Mouse (Mus musculus) lung, embryonic 16.5 days (tissue): ENCODE results near the gene Slc44a1. TPM values are rescaled to one million over a fixed set of nuclear protein-coding genes. Genes with fewer than 3 reads are reported as not detected.

ENCODE experiments used
- ATAC-seq: fragments of 200-750 bp; cut with Nextera tagmentation; 2 replicates; pipeline ENCODE4 v1.8.0; 2017; ENCODE audit warnings: low read depth, mild to moderate bottlenecking, moderate library complexity
- H3K27ac ChIP-seq: fragments of 300-500 bp; sonication (generic); 2 replicates; pipeline ENCODE4 v1.5.1; 2014; ENCODE audit warnings: mild to moderate bottlenecking, control low read depth, low read length
- H3K27me3 ChIP-seq: fragments of 300-500 bp; sonication (generic); 2 replicates; pipeline ENCODE4 v1.6.1; 2014; ENCODE audit warnings: low read depth, low read length, mixed read lengths; ENCODE audit not compliant: control insufficient read depth, insufficient read depth
- H3K36me3 ChIP-seq: fragments of 300-500 bp; sonication (generic); 2 replicates; pipeline ENCODE4 v1.6.1; 2014; ENCODE audit warnings: low read length; ENCODE audit not compliant: control insufficient read depth, insufficient read depth
- H3K4me1 ChIP-seq: fragments of 300-500 bp; sonication (generic); replicated peaks from 2 replicates; pipeline ENCODE4 v1.6.1; 2014; ENCODE audit warnings: low read length, mixed read lengths; ENCODE audit not compliant: control insufficient read depth, insufficient read depth
- H3K4me2 ChIP-seq: fragments of 300-500 bp; sonication (generic); 2 replicates; pipeline ENCODE4 v1.6.1; 2014; ENCODE audit warnings: low read depth, low read length, control low read depth
- H3K4me3 ChIP-seq: fragments of 300-500 bp; sonication (generic); 2 replicates; pipeline ENCODE4 v1.5.1; 2014; ENCODE audit warnings: mild to moderate bottlenecking, low read length, control low read depth
- H3K9ac ChIP-seq: fragments of 300-500 bp; sonication (generic); 2 replicates; pipeline ENCODE4 v1.6.1; 2014; ENCODE audit warnings: low read length, control low read depth
- H3K9me3 ChIP-seq: fragments of 300-500 bp; sonication (generic); 2 replicates; pipeline ENCODE4 v1.6.1; 2016; ENCODE audit warnings: low read length; ENCODE audit not compliant: control insufficient read depth
- WGBS: fragments of 180-500 bp; shearing (Covaris S2); extraction: QIAGEN DNeasy Blood & Tissue Kit; methylation state at CpG from one replicate; pipeline ENCODE4 v1.1.7; 2014; 5-methylcytosine and 5-hydroxymethylcytosine counted together
- polyA plus RNA-seq: library from polyadenylated mRNA; unstranded; fragments of >200 nt; fragmentation: Nextera tagmentation; extraction: Ambion mirVana; gene quantifications from 2 replicates; pipeline ENCODE4 v1.2.1, GENCODE M21; 2015

Slc44a1 gene
- polyA plus RNA-seq, 1 experiment from 2014 or later, result 24.5 TPM

GRCm38 (mm10) chr4:53621490-53621889 lies 181.3 kb downstream of the Slc44a1 start:
- Histone ChIP-seq H3K4me2 (no peak overlapping the region), H3K9ac (no peak overlapping the region), H3K9me3 (no peaks in the 10 kb centered on the region), H3K27me3 (no peaks in the 10 kb centered on the region), H3K4me1 (0 out of 2 replicates have a peak, but pooled peaks cover 2% of the 10 kb centered on the region), H3K36me3 (no peaks in the 10 kb centered on the region), H3K27ac (no peak overlapping the region), H3K4me3 (no peak overlapping the region)
- ATAC-seq, result no peak
- WGBS, result 25% methylated on average over 5 of the region's 5 CpGs

GRCm38 (mm10) chr4:53623711-53624110 lies 183.5 kb downstream of the Slc44a1 start:
- Histone ChIP-seq H3K4me2 (no peak overlapping the region), H3K27me3 (no peaks in the 10 kb centered on the region), H3K4me1 (no peaks in the 10 kb centered on the region), H3K9me3 (no peaks in the 10 kb centered on the region), H3K9ac (no peak overlapping the region), H3K4me3 (no peak overlapping the region), H3K36me3 (no peaks in the 10 kb centered on the region), H3K27ac (no peak overlapping the region)
- WGBS, result 87% methylated on average over 1 of the region's 1 CpGs
- ATAC-seq, result no peak

- Histone ChIP-seq H3K9me3 (no peaks in the 10 kb centered on the region), H3K27ac (no peak overlapping the region), H3K4me1 (no peaks in the 10 kb centered on the region), H3K9ac (no peak overlapping the region), H3K4me3 (no peak overlapping the region), H3K4me2 (no peak overlapping the region), H3K36me3 (no peaks in the 10 kb centered on the region), H3K27me3 (no peaks in the 10 kb centered on the region)
- peak; percentile 37 for ATAC-seq
- 38% methylated on average over 4 of the region's 4 CpGs for WGBS
Measured at GRCm38 (mm10) chr4:53624816-53625215, 184.6 kb downstream of the Slc44a1 start.

GRCm38 (mm10) chr4:53625263-53625662 lies 185.1 kb downstream of the Slc44a1 start:
- WGBS, result 72% methylated on average over 3 of the region's 3 CpGs
- Histone ChIP-seq H3K9ac (no peak overlapping the region), H3K9me3 (no peaks in the 10 kb centered on the region), H3K4me1 (no peaks in the 10 kb centered on the region), H3K4me2 (no peak overlapping the region), H3K27ac (no peak overlapping the region), H3K4me3 (no peak overlapping the region), H3K27me3 (no peaks in the 10 kb centered on the region), H3K36me3 (no peaks in the 10 kb centered on the region)
- no peak for ATAC-seq

GRCm38 (mm10) chr4:53628924-53629323 lies 188.7 kb downstream of the Slc44a1 start:
- Histone ChIP-seq H3K27ac (no peak overlapping the region), H3K9me3 (no peaks in the 10 kb centered on the region), H3K27me3 (no peaks in the 10 kb centered on the region; the same call in 1 of the 2 replicates), H3K4me2 (no peak overlapping the region), H3K4me1 (no peaks in the 10 kb centered on the region), H3K36me3 (no peaks in the 10 kb centered on the region), H3K4me3 (no peak overlapping the region), H3K9ac (no peak overlapping the region)
- ATAC-seq, result no peak; the same call in 1 of the 2 replicates
- WGBS, result 40% methylated on average over 4 of the region's 4 CpGs

- no peak overlapping the region for H3K27ac ChIP-seq
Measured at GRCm38 (mm10) chr4:53630963-53631315, 190.7 kb downstream of the Slc44a1 start.

GRCm38 (mm10) chr4:53631316-53632010 lies 191.2 kb downstream of the Slc44a1 start, which contains the start of gene Fsd1l:
Gene Fsd1l, plus strand, starts transcription at chr4:53631471.
- peak; percentile 85 for ATAC-seq
- H3K4me2 ChIP-seq, result peak within 1 kb of the TSS; percentile 80
- H3K36me3 ChIP-seq, result no peaks in the 10 kb centered on the region
- peak within 1 kb of the TSS; percentile 87 for H3K9ac ChIP-seq
- no peaks in the 10 kb centered on the region for H3K9me3 ChIP-seq
- H3K4me3 ChIP-seq, result peak within 1 kb of the TSS; percentile 83
- H3K27me3 ChIP-seq, result no peaks in the 10 kb centered on the region; the same call in 1 of the 2 replicates
- peak within 1 kb of the TSS; percentile 40 for H3K27ac ChIP-seq
- 0% methylated on average over 84 of the region's 88 CpGs for WGBS
- H3K4me1 ChIP-seq, result no peaks in the 10 kb centered on the region

More at GRCm38 (mm10) chr4:53630963-53631315, 190.7 kb downstream of the Slc44a1 start:
- H3K4me1 ChIP-seq, result no peaks in the 10 kb centered on the region
- H3K36me3 ChIP-seq, result no peaks in the 10 kb centered on the region
- 9% methylated on average over 12 of the region's 12 CpGs for WGBS
- H3K4me3 ChIP-seq, result peak overlapping the region; percentile 83
- no peaks in the 10 kb centered on the region for H3K9me3 ChIP-seq
- no peak for ATAC-seq
- H3K9ac ChIP-seq, result peak overlapping the region; percentile 87
- no peaks in the 10 kb centered on the region; the same call in 1 of the 2 replicates for H3K27me3 ChIP-seq
- peak overlapping the region; percentile 80 for H3K4me2 ChIP-seq

- peak; percentile 42; the same call in 1 of the 2 replicates for ATAC-seq
Measured at GRCm38 (mm10) chr4:53632011-53632349, 191.8 kb downstream of the Slc44a1 start.

GRCm38 (mm10) chr4:53635336-53635735 lies 195.1 kb downstream of the Slc44a1 start:
- H3K9ac ChIP-seq, result no peak overlapping the region
- H3K4me1 ChIP-seq, result peaks cover 8% of the 10 kb centered on the region
- no peaks in the 10 kb centered on the region for H3K9me3 ChIP-seq
- no peak for ATAC-seq
- H3K27ac ChIP-seq, result no peak overlapping the region
- H3K4me2 ChIP-seq, result no peak overlapping the region
- no peaks in the 10 kb centered on the region; the same call in 1 of the 2 replicates for H3K27me3 ChIP-seq
- WGBS, result 78% methylated on average over 3 of the region's 3 CpGs
- no peak overlapping the region for H3K4me3 ChIP-seq
- H3K36me3 ChIP-seq, result no peaks in the 10 kb centered on the region

More at GRCm38 (mm10) chr4:53632011-53632349, 191.8 kb downstream of the Slc44a1 start:
- H3K9me3 ChIP-seq, result no peaks in the 10 kb centered on the region
- H3K4me3 ChIP-seq, result peak overlapping the region; percentile 83
- no peaks in the 10 kb centered on the region; the same call in 1 of the 2 replicates for H3K4me1 ChIP-seq
- under 1% methylated on average over 5 of the region's 5 CpGs for WGBS
- H3K27me3 ChIP-seq, result no peaks in the 10 kb centered on the region; the same call in 1 of the 2 replicates
- H3K4me2 ChIP-seq, result peak overlapping the region; percentile 80
- H3K27ac ChIP-seq, result peak overlapping the region; percentile 40; the same call in 1 of the 2 replicates
- H3K36me3 ChIP-seq, result no peaks in the 10 kb centered on the region
- H3K9ac ChIP-seq, result peak overlapping the region; percentile 87
